Mouse (Mus musculus) hindbrain, embryonic 10.5 days (tissue): Measurements from ENCODE around the gene 1110002E22Rik. TPM values are rescaled to one million over a fixed set of nuclear protein-coding genes. Genes with fewer than 3 reads are reported as not detected.

ENCODE experiments used
- DNase-seq: peaks from one replicate; pipeline ENCODE4 v3.0.0-alpha.2; 2017; ENCODE audit warnings: low spot score
- H3K27ac ChIP-seq: fragments of 300-500 bp; sonication (generic); 2 replicates; pipeline ENCODE4 v1.5.1; 2016; ENCODE audit warnings: mild to moderate bottlenecking, moderate library complexity
- H3K27me3 ChIP-seq: fragments of 300-500 bp; sonication (generic); 2 replicates; pipeline ENCODE4 v1.6.1; 2016; ENCODE audit warnings: mild to moderate bottlenecking; ENCODE audit not compliant: poor library complexity, insufficient read depth, severe bottlenecking
- H3K36me3 ChIP-seq: fragments of 300-500 bp; sonication (generic); 2 replicates; pipeline ENCODE4 v1.6.1; 2016; ENCODE audit warnings: mild to moderate bottlenecking, moderate library complexity
- H3K4me1 ChIP-seq: fragments of 300-500 bp; sonication (generic); replicated peaks from 2 replicates; pipeline ENCODE4 v1.6.1; 2016; ENCODE audit warnings: mild to moderate bottlenecking
- H3K4me3 ChIP-seq: fragments of 300-500 bp; sonication (generic); 2 replicates; pipeline ENCODE4 v1.5.1; 2016; ENCODE audit warnings: mild to moderate bottlenecking, moderate library complexity
- H3K9me3 ChIP-seq: fragments of 300-500 bp; sonication (generic); 2 replicates; pipeline ENCODE4 v1.6.1; 2016; ENCODE audit warnings: mild to moderate bottlenecking, moderate library complexity
- WGBS: fragments of 180-500 bp; shearing (Covaris S2); methylation state at CpG from one replicate; pipeline ENCODE4 v1.1.7; 2016; 5-methylcytosine and 5-hydroxymethylcytosine counted together
- polyA plus RNA-seq: library from polyadenylated mRNA; unstranded; fragments of >200 nt; fragmentation: Nextera tagmentation; extraction: Ambion mirVana; gene quantifications from 2 replicates; pipeline ENCODE4 v1.2.1, GENCODE M21; 2016

The 1110002E22Rik gene
- polyA plus RNA-seq, 1 experiment from 2014 or later: 0.18 TPM

DNA sequence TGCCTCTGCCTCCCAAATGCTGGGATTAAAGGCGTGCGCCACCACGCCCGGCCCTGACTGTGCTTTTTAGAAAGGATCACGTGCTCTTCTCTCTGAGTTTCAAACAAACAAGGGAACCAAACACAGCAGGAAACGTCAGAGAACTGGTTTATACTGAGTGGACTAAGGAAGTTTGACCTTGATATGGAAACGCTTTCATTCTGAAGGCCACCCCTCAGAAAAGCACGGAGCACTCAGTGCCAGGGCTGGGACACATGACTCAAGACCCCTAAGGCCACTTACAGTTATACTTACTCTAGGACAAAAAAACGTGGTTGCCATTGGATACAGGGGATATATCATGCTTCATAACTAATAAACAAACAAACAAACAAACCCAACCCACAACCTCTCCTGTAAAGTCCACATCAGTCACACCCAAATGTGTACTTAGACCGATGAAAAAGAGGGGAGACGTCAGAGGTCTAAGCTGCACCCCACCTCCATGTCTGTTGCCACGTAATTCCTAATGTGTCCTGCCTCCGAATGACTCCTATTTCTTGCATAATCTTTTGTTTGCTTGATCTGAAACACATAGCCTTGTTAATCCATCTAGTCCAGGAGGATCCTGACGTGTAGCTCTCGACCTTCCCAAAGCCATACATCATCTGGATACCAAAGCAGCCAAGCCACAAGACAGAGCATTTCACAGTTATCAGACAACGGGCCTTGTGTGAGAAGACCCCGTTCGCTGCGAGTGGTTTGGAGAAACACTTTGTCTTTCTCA lies 31.6 kb downstream of the 1110002E22Rik start:
- Histone ChIP-seq H3K4me3 (no peak overlapping the region), H3K27ac (no peak overlapping the region; the same call in 1 of the 2 replicates), H3K27me3 (no peaks in the 10 kb centered on the region), H3K36me3 (0 out of 2 replicates have a peak, but pooled peaks cover 5% of the 10 kb centered on the region), H3K4me1 (peaks cover 12% of the 10 kb centered on the region; the same call in 1 of the 2 replicates), H3K9me3 (no peaks in the 10 kb centered on the region)
- no peak for DNase-seq
- 90% methylated on average over 19 of the region's 19 CpGs for WGBS

DNA sequence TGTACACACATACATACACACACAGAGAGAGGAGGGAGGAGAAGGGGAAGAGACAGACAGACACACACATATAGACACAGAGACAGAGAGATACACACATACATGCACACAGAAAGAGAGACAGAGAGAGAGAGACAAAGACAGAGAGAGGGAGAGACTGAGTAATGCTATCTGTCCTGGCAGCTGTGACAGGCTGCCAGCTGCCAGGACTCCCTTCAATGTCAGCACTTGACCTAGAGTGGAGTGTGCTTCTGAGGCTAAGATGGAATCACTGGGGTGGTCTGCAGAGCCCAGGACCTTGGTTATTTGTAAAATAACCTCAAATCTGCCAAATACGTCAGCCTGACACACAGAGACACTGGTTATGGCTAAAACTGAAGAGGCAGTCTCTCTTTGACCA lies 32.9 kb downstream of the 1110002E22Rik start:
- H3K27me3 ChIP-seq: no peaks in the 10 kb centered on the region
- H3K4me1 ChIP-seq: peaks cover 12% of the 10 kb centered on the region; the same call in 1 of the 2 replicates
- H3K4me3 ChIP-seq: no peak overlapping the region
- DNase-seq: no peak
- H3K9me3 ChIP-seq: no peaks in the 10 kb centered on the region
- 0 out of 2 replicates have a peak, but pooled peaks cover 5% of the 10 kb centered on the region for H3K36me3 ChIP-seq
- H3K27ac ChIP-seq: 0 out of 2 replicates have a peak overlapping the region, but pooled peaks have one; percentile 5
- 78% methylated on average over 1 of the region's 1 CpGs for WGBS

DNA sequence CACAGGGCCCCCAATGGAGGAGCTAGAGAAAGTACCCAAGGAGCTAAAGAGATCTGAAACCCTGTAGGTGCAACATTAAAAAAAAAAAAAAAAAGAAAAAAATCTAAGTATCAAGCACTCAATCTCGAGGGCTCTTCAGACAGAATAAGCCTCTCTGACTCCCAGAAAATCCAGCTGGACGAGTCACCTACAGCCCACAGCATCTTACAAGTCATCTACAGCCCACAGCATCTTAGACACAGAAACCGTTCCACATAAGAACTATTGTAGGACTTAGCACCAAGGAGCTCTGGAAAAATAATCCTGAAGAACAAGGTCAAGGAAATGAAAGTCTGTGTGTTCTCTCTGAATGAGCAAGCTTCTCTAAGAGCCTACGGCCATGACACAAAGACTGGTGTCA lies 37.1 kb downstream of the 1110002E22Rik start:
- no peak for DNase-seq
- WGBS: 88% methylated on average over 4 of the region's 4 CpGs
- no peaks in the 10 kb centered on the region for H3K27me3 ChIP-seq

DNA sequence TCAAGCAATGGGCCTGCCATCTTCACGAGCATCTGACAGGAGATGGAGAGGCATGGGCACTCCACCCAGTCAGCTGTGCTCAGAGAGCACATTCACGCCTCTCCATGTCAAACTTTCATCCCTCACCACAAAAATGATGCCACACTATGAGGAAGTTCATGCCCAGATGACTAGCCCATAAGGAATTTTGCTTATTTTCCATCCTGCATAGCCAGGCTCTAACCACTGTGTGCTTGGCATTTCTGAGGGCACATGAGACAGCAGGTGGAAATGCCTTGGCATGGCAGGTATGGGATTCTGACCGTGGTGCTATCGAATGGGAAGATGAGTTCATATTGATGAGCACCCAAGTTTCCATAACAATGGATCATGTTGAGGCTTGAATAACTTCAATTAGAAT lies 38.8 kb downstream of the 1110002E22Rik start:
- Histone ChIP-seq H3K36me3 (no peaks in the 10 kb centered on the region), H3K4me1 (no peaks in the 10 kb centered on the region), H3K9me3 (no peaks in the 10 kb centered on the region), H3K27ac (no peak overlapping the region), H3K27me3 (no peaks in the 10 kb centered on the region), H3K4me3 (no peak overlapping the region)
- no peak for DNase-seq
- WGBS: 90% methylated on average over 4 of the region's 4 CpGs

More for the DNA sequence above, 37.1 kb downstream of the 1110002E22Rik start:
- H3K4me1 ChIP-seq: peaks cover 10% of the 10 kb centered on the region; the same call in 1 of the 2 replicates
- H3K27ac ChIP-seq: no peak overlapping the region
- no peak overlapping the region for H3K4me3 ChIP-seq
- no peaks in the 10 kb centered on the region for H3K9me3 ChIP-seq
- no peaks in the 10 kb centered on the region for H3K36me3 ChIP-seq

- 75% methylated on average over 5 of the region's 5 CpGs for WGBS
- no peak for DNase-seq
- Histone ChIP-seq H3K36me3 (no peaks in the 10 kb centered on the region), H3K4me3 (no peak overlapping the region), H3K9me3 (no peaks in the 10 kb centered on the region), H3K4me1 (no peaks in the 10 kb centered on the region), H3K27me3 (no peaks in the 10 kb centered on the region), H3K27ac (no peak overlapping the region)
These were observed 40.2 kb downstream of the 1110002E22Rik start for GRCm38 (mm10) chr3:138105056-138105455.

DNA sequence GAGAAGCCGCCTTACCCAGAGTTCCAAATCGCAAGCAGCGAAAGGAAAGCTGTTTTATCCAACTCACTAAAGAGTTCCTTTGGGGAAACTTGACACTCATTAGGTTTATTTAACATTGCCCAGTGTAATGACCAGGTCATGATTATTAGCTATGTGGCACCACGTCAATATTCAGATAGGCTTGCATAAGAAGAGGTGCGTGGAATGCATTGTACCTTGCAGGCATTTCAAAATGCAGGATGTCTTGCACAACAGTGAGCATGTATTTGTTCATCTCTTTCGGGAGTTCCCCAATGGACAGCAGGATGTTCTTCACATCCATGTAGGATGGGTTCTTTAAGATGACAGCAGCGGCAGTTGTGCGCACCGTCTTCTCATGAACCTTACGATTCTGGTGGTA lies 42.0 kb downstream of the 1110002E22Rik start:
- H3K9me3 ChIP-seq: no peaks in the 10 kb centered on the region
- H3K27me3 ChIP-seq: no peaks in the 10 kb centered on the region
- no peak overlapping the region for H3K27ac ChIP-seq
- no peak for DNase-seq
- 0 out of 2 replicates have a peak, but pooled peaks cover 5% of the 10 kb centered on the region for H3K36me3 ChIP-seq
- no peak overlapping the region for H3K4me3 ChIP-seq
- no peaks in the 10 kb centered on the region for H3K4me1 ChIP-seq
- WGBS: 93% methylated on average over 10 of the region's 10 CpGs

DNA sequence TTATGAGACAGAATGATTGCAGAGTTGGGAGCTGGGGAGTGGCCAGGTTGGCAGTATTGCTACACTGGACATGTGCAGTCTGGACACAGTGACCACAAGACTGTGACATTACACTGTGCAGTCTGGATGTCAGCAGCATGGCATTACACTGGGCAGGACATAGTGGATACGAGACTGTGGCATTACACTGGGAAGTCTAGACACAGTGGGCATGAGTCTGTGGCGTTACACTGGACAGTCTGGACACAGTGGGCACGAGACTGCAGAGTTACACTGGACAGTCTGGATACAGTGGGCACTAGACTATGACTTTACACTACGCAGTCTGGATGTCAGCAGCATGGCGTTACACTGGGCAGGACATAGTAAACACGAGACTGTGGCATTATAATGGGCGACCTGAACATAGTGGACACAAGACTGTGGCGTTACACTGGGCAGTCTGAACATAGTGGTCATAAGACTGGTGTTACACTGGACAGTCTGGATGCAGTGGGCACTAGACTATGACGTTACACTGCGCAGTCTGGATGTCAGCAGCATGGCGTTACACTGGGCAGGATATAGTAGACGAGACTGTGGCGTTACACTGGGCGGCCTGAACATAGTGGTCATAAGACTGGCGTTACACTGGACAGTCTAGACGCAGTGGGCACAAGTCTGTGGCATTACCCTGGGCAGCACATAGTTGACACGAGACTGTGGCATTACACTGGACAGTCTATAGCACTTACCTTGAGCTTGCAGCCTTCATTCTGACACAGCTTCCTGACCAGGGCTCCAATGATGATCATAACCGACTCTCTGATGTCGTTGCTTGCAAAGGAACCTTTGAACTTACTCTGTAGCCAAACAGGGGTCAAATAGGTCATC lies 46.3 kb downstream of the 1110002E22Rik start:
- no peak for DNase-seq
- Histone ChIP-seq H3K9me3 (no peaks in the 10 kb centered on the region), H3K27me3 (no peaks in the 10 kb centered on the region), H3K4me1 (no peaks in the 10 kb centered on the region), H3K36me3 (0 out of 2 replicates have a peak, but pooled peaks cover 5% of the 10 kb centered on the region), H3K27ac (no peak overlapping the region), H3K4me3 (no peak overlapping the region)
- WGBS: 92% methylated on average over 19 of the region's 19 CpGs

- Histone ChIP-seq H3K27me3 (no peaks in the 10 kb centered on the region), H3K9me3 (no peaks in the 10 kb centered on the region), H3K4me1 (no peaks in the 10 kb centered on the region), H3K36me3 (0 out of 2 replicates have a peak, but pooled peaks cover 5% of the 10 kb centered on the region), H3K4me3 (no peak overlapping the region), H3K27ac (no peak overlapping the region)
- no peak for DNase-seq
- WGBS: 85% methylated on average over 17 of the region's 17 CpGs
These were observed 49.3 kb downstream of the 1110002E22Rik start for GRCm38 (mm10) chr3:138114106-138114505.

GRCm38 (mm10) chr3:138116871-138117270 lies 52.0 kb downstream of the 1110002E22Rik start:
- H3K4me3 ChIP-seq: no peak overlapping the region
- H3K36me3 ChIP-seq: no peaks in the 10 kb centered on the region
- H3K27me3 ChIP-seq: no peaks in the 10 kb centered on the region
- no peak overlapping the region for H3K27ac ChIP-seq
- H3K9me3 ChIP-seq: no peaks in the 10 kb centered on the region
- WGBS: 95% methylated on average over 4 of the region's 4 CpGs
- H3K4me1 ChIP-seq: no peaks in the 10 kb centered on the region
- no peak for DNase-seq

- 78% methylated on average over 6 of the region's 6 CpGs for WGBS
- Histone ChIP-seq H3K4me1 (no peaks in the 10 kb centered on the region), H3K27ac (no peak overlapping the region), H3K4me3 (no peak overlapping the region), H3K9me3 (no peaks in the 10 kb centered on the region), H3K27me3 (no peaks in the 10 kb centered on the region), H3K36me3 (no peaks in the 10 kb centered on the region)
- DNase-seq: no peak
These were observed 53.5 kb downstream of the 1110002E22Rik start for GRCm38 (mm10) chr3:138118392-138118791.

- Histone ChIP-seq H3K9me3 (no peaks in the 10 kb centered on the region), H3K27ac (no peak overlapping the region), H3K36me3 (no peaks in the 10 kb centered on the region), H3K4me3 (no peak overlapping the region), H3K4me1 (no peaks in the 10 kb centered on the region), H3K27me3 (no peaks in the 10 kb centered on the region)
- no peak for DNase-seq
- WGBS: 78% methylated on average over 14 of the region's 14 CpGs
These were observed 54.0 kb downstream of the 1110002E22Rik start for GRCm38 (mm10) chr3:138118831-138119230.

DNA sequence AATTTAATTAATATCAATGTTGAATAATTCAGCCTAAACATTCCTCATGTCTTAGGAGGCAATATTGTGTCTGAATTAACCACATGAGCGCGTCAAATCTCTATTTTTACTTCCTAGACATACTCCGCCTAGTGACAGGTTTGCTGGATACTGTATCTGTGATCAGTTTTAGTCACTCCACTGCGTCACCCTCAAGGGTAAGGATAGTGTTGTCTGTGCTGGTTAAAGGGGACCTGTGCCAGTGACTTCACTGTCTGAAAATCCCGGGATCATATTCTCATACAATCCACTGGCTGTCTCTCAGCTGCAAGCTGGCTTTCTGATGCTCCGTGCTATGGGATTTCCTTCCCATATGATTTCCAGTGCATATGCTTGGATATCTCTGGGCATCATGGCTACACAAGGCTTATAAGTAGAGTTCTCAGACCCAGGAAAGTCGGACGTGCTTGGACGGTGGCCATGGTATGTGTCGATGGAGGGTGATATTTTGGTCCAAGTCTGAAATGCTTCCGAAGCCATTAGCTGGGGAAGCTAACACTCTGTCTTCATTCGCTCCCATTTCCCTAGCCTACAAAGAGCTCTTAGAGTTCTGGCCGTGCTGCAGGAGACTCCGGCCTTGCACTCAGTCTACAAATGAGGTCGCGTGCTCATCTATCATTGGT lies 54.7 kb downstream of the 1110002E22Rik start:
- H3K4me3 ChIP-seq: no peak overlapping the region
- H3K27me3 ChIP-seq: no peaks in the 10 kb centered on the region
- DNase-seq: no peak
- no peaks in the 10 kb centered on the region for H3K36me3 ChIP-seq
- no peaks in the 10 kb centered on the region for H3K4me1 ChIP-seq
- no peak overlapping the region for H3K27ac ChIP-seq
- WGBS: 94% methylated on average over 16 of the region's 16 CpGs
- no peaks in the 10 kb centered on the region for H3K9me3 ChIP-seq
